Mouse (Mus musculus): ENCODE measurements at regions not wholly inside any gene's neighbourhood (a gene's known extent, or its start where the extent isn't known, plus 50 kb on each side); places are given as distances from the start of the nearest gene placed in this dataset.
"Not testable (repeated sequence)": the region's sequence is repeated elsewhere in the genome, so short reads cannot be mapped to it uniquely, and the experiment has no call there.

DNA sequence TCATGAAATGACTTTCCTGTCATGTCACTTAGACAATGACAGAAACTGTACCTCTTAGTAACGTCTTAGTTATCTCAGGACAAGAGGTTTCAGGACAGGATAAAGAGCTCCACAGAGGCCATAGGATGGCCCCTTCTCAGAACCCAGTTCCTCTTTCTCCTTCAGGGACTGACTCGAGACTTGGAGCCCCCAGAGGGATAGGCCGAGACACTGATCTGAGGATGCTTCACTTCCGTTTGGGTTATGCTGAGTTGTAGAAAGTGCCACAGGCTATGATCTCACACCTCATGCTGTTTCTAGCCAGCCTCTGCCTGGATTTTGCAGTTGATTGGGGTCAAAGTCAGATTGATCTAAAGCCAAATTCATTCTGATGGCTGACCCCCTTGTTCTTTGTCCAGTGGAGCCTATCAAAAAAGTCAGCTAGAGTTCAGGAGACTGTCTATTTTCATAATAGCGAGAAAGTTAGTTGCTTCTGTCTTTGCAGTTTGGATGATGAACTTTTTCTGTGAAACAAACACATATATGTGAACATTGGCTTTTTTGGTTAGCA lies 70.7 kb downstream of the Sult3a2 start:
- DNase-seq (ENCODE audit: low read depth, low spot score): no peak

DNA sequence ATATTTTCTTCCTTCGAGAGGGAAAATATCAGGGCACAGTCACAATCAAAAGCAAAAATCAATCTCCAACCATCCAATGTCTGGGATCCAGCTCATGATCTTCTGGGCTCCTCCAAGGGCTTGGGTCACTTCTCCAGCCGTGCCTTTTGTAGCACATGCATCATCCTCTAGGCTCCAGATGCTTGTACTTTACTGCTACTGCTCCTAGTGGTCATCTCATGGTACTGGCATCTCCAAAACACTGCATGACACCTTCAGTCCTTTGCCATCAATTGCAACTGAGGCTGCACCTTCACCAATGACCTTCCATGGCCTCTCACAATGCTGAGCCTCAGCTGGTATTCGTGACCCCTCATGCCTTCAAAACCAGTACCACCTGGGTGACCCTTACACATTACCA lies 77.8 kb downstream of the Sult3a2 start:
- DNase-seq (ENCODE audit: low read depth, low spot score): not testable (repeated sequence)

DNA sequence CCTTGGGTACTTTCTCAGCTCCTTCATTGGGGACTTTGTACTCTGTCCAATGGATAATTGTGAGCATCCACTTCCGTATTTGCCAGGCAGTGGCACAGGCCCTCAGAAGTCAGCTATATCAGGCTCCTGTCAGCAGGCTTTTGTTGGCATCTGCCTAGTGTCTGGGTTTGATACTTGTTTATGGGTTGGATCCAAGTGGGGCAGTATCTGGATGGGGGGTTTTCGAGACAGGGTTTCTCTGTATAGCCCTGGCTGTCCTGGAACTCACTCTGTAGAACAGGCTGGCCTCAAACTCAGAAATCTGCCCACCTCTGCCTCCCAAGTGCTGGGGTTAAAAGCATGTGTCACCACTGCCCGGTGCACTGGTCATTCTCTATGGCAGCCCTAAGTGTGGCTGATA lies 79.7 kb upstream of the Clvs2 start:
- not testable (repeated sequence) for DNase-seq (ENCODE audit: low read depth, low spot score)

DNA sequence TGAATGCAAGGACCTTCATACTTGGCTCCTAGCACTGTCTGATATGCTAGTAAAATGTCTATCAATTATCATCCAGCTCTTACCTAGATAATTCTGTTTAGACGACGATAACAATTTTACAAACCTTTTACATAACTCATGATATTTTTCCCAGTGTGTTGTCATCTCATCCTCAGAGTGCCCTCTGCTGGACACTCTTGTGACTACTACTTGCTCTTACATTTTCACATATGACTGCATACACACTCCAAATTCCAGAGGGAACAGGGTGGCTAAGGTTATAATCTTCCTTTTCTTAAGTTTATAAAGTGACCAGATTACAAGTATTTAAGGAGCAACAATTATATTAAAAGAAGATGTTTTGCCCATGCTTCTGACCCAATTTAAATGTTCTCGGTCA lies 78.9 kb upstream of the Clvs2 start:
- DNase-seq (ENCODE audit: low read depth, low spot score): peak; percentile 48
